Mouse (Mus musculus) limb, embryonic 13.5 days (tissue): ENCODE results near the gene Trim12a. TPM values are rescaled to one million over a fixed set of nuclear protein-coding genes. Genes with fewer than 3 reads are reported as not detected.
A peak's percentile ranks its signal among the peaks of the same experiment; 100 is the strongest.
"Not testable (repeated sequence)": the region's sequence is repeated elsewhere in the genome, so short reads cannot be mapped to it uniquely, and the experiment has no call there.

Experiments
- ATAC-seq: fragments of 200-750 bp; cut with Nextera tagmentation; 2 replicates; pipeline ENCODE4 v1.8.0; 2017; ENCODE audit warnings: low read depth, moderate number of reproducible peaks, moderate TSS enrichment; ENCODE audit not compliant: low FRiP score
- H3K27ac ChIP-seq: fragments of 300-500 bp; sonication (generic); 2 replicates; pipeline ENCODE4 v1.5.1; 2015; ENCODE audit warnings: inconsistent platforms, mild to moderate bottlenecking, moderate library complexity
- H3K27me3 ChIP-seq: fragments of 300-500 bp; sonication (generic); 2 replicates; pipeline ENCODE4 v1.6.1; 2015; ENCODE audit warnings: mild to moderate bottlenecking, inconsistent platforms
- H3K36me3 ChIP-seq: fragments of 300-500 bp; sonication (generic); 2 replicates; pipeline ENCODE4 v1.6.1; 2015; ENCODE audit warnings: inconsistent platforms, mild to moderate bottlenecking, moderate library complexity
- H3K4me1 ChIP-seq: fragments of 300-500 bp; sonication (generic); 2 replicates; pipeline ENCODE4 v1.6.1; 2015; ENCODE audit warnings: inconsistent platforms
- H3K4me2 ChIP-seq: fragments of 300-500 bp; sonication (generic); replicated peaks from 2 replicates; pipeline ENCODE4 v1.6.1; 2015; ENCODE audit warnings: inconsistent platforms, mild to moderate bottlenecking, moderate library complexity
- H3K4me3 ChIP-seq: fragments of 300-500 bp; sonication (generic); 2 replicates; pipeline ENCODE4 v1.5.1; 2015; ENCODE audit warnings: moderate library complexity, mild to moderate bottlenecking, inconsistent platforms
- H3K9ac ChIP-seq: fragments of 300-500 bp; sonication (generic); 2 replicates; pipeline ENCODE4 v1.6.1; 2015; ENCODE audit warnings: mild to moderate bottlenecking, inconsistent platforms
- H3K9me3 ChIP-seq: fragments of 300-500 bp; sonication (generic); 2 replicates; pipeline ENCODE4 v1.6.1; 2016; ENCODE audit warnings: inconsistent platforms
- WGBS: fragments of 180-500 bp; shearing (Covaris S2); methylation state at CpG from one replicate; pipeline ENCODE4 v1.1.7; 2015; 5-methylcytosine and 5-hydroxymethylcytosine counted together
- polyA plus RNA-seq: library from polyadenylated mRNA; unstranded; fragments of >200 nt; fragmentation: Nextera tagmentation; extraction: Ambion mirVana; gene quantifications from 2 replicates; pipeline ENCODE4 v1.2.1, GENCODE M21; 2015

Gene Trim12a
- polyA plus RNA-seq, result 6.1 and 7.1 TPM in 2 replicates

- H3K27ac ChIP-seq, H3K36me3 ChIP-seq, H3K27me3 ChIP-seq, H3K9me3 ChIP-seq, H3K4me1 ChIP-seq: not testable (repeated sequence)
- peak within 1 kb of the TSS; percentile 57 for H3K9ac ChIP-seq
- H3K4me3 ChIP-seq, result peak within 1 kb of the TSS; percentile 46
- WGBS, result 29% methylated on average over 4 of the region's 4 CpGs
- H3K4me2 ChIP-seq, result peak within 1 kb of the TSS; percentile 60
- ATAC-seq, result peak; percentile 92
These were observed at the start of gene Trim12a for GRCm38 (mm10) chr7:104315369-104316080. TSS of gene Trim12a (minus strand) at chr7:104315466.

DNA sequence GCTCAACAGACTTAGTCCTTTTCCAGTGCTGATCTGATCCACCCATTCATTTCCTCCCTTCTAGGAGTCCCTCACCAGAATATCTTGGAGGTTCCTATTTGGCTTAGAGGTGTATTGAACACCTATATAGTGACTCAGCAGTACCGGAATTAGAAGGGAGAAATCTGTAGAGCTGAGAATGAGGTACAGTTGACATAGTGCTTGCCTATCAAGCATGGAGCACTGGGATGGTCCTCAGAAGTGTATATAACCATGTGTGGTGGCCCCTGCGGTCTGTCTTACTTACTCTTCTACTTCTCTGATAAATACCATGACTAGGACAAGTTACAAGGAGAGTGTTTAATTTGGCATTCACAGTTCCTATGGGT, 38.3 kb upstream of the Trim12a start:
- Histone ChIP-seq H3K27me3 (no peaks in the 10 kb centered on the region), H3K36me3 (no peaks in the 10 kb centered on the region), H3K9me3 (no peaks in the 10 kb centered on the region), H3K4me3 (peak overlapping the region; percentile 46), H3K9ac (no peak overlapping the region), H3K27ac (no peak overlapping the region; the same call in 1 of the 2 replicates), H3K4me1 (0 out of 2 replicates have a peak, but pooled peaks cover 3% of the 10 kb centered on the region), H3K4me2 (peak overlapping the region; percentile 66)
- ATAC-seq, result no peak; the same call in 1 of the 2 replicates
- 66% methylated on average over 2 of the region's 2 CpGs for WGBS

- H3K9me3 ChIP-seq, result no peaks in the 10 kb centered on the region
- WGBS, result 5% methylated on average over 13 of the region's 14 CpGs
- H3K9ac ChIP-seq, result peak within 1 kb of the TSS; percentile 56
- H3K4me1 ChIP-seq, result 0 out of 2 replicates have a peak, but pooled peaks cover 3% of the 10 kb centered on the region
- no peaks in the 10 kb centered on the region for H3K36me3 ChIP-seq
- no peaks in the 10 kb centered on the region for H3K27me3 ChIP-seq
- no peak within 1 kb of the TSS; the same call in 1 of the 2 replicates for H3K27ac ChIP-seq
- H3K4me2 ChIP-seq, result peak within 1 kb of the TSS; percentile 66
- peak within 1 kb of the TSS; percentile 46 for H3K4me3 ChIP-seq
- peak; percentile 100 for ATAC-seq
These were observed 37.7 kb upstream of the Trim12a start, which contains the start of gene Trim12c for GRCm38 (mm10) chr7:104352717-104353599. TSS of gene Trim12c (minus strand) at chr7:104353362.

DNA sequence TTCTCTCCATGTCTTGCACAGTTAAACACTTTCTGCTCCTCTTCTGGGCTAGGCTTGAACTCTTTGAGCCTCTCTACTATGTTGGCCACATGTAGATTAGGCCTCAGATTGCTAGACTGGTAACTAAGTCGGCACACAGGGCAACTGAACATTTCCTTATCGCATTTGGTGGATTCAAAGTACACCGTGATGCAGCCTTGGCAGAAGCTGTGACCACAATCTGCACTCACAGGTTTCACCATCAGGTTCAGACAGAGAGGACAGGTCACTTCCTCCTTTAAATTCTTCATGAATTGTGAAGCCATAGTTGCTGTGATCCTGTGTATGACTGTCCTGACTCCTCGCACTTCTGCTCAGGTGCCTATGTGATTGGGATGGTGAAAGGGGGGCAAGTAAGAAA, 32.8 kb upstream of the Trim12a start:
- not testable (repeated sequence) for H3K27ac ChIP-seq, H3K4me1 ChIP-seq, H3K4me2 ChIP-seq, H3K9ac ChIP-seq, H3K9me3 ChIP-seq, H3K27me3 ChIP-seq, ATAC-seq, H3K36me3 ChIP-seq, H3K4me3 ChIP-seq
- 84% methylated on average over 4 of the region's 4 CpGs for WGBS

DNA sequence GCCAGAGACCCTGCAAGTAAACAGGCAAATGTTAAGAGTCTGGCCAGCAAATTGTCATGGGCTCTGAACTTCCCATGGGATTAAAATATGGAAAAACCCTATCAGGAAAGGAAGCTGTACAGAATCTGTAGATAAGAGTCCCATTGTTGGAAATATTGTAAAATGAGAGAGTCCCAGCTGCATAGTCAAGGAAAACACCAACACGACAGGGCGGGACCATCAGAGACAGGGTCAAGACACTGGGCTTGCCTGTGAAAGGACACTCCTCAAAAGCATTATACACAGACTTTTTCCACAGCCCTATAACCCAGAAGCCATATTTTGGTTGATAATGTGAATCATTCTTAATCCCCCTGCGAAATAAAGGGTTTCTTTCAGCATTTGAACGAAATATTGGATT, 25.5 kb upstream of the Trim12a start:
- H3K9me3 ChIP-seq, H3K36me3 ChIP-seq, ATAC-seq, H3K4me1 ChIP-seq, H3K27me3 ChIP-seq, H3K27ac ChIP-seq, H3K4me2 ChIP-seq, H3K9ac ChIP-seq, H3K4me3 ChIP-seq: not testable (repeated sequence)
- 80% methylated on average over 3 of the region's 4 CpGs for WGBS

DNA sequence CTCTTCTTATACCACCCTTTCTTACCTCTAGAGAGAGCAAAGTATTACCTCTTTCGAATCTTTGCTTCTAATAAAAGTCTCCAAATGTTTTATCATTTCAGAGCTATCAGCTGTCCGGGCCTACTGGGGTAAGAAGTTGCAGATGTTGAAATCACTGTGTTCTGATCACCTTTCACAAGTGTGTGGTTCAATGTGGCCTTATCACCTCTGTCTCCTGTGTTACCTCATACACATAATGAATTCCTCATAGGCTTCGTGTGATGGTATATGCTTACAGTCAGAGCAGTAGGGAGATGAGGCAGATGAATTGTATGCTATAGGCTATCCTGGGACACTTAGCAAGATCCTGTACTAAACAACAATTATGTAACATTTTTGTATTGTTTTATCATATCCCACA, 20.3 kb upstream of the Trim12a start:
- not testable (repeated sequence) for H3K4me3 ChIP-seq, H3K4me1 ChIP-seq, H3K36me3 ChIP-seq, H3K9me3 ChIP-seq, ATAC-seq, H3K9ac ChIP-seq, H3K27ac ChIP-seq, H3K4me2 ChIP-seq, H3K27me3 ChIP-seq
- WGBS, result 79% methylated on average over 3 of the region's 3 CpGs

DNA sequence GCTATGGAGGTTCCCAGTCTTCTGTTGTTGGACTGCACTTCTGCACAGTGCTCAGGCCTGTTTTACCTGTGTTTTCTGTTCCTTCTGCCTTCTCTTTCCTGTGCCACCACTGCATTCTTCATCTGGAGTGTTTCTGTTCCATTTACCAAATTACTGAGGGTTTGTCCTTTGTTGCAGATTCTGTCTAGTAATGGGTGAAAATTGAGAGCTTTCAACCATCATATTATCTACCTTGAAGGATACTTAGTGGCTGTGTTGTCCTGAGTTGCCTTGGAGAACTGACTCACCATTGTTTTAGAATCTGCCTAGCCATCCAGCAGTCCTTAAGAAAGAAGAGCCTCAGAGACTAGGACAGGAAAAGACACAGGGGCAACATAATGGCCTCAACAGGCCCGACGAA, 13.9 kb upstream of the Trim12a start, which contains the start of gene Trim34b:
TSS of gene Trim34b (plus strand) at position 301 of the 400 bp plus-strand sequence.
- not testable (repeated sequence) for H3K27ac ChIP-seq, H3K4me3 ChIP-seq, H3K9ac ChIP-seq, H3K9me3 ChIP-seq, H3K4me2 ChIP-seq, H3K36me3 ChIP-seq, ATAC-seq, H3K4me1 ChIP-seq, H3K27me3 ChIP-seq
- 86% methylated on average over 2 of the region's 2 CpGs for WGBS

DNA sequence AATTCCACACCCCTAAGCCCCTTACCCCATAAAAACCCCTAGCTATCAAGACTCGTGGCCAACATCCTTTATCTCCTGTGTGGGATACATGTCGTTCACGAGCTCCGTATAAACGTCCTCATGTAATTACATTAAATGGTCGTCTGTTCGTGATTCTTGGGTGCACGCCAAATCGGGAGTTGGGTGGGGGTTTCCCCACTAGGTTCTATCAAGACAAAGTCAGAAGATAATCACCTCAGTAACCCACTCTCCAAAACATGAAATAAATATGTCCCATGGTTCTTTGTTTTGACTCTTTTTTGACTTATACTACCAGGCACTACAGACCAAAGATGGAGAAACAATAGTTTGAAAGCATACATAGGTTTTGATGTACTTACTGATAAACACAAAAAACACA, 6.8 kb upstream of the Trim12a start:
- 74% methylated on average over 9 of the region's 9 CpGs for WGBS
- no peaks in the 10 kb centered on the region for H3K36me3 ChIP-seq
- no peak overlapping the region for H3K4me3 ChIP-seq
- no peak overlapping the region for H3K9ac ChIP-seq
- no peaks in the 10 kb centered on the region for H3K9me3 ChIP-seq
- H3K27ac ChIP-seq, result no peak overlapping the region
- no peak overlapping the region for H3K4me2 ChIP-seq
- H3K4me1 ChIP-seq, result no peaks in the 10 kb centered on the region
- no peak for ATAC-seq
- H3K27me3 ChIP-seq, result no peaks in the 10 kb centered on the region

DNA sequence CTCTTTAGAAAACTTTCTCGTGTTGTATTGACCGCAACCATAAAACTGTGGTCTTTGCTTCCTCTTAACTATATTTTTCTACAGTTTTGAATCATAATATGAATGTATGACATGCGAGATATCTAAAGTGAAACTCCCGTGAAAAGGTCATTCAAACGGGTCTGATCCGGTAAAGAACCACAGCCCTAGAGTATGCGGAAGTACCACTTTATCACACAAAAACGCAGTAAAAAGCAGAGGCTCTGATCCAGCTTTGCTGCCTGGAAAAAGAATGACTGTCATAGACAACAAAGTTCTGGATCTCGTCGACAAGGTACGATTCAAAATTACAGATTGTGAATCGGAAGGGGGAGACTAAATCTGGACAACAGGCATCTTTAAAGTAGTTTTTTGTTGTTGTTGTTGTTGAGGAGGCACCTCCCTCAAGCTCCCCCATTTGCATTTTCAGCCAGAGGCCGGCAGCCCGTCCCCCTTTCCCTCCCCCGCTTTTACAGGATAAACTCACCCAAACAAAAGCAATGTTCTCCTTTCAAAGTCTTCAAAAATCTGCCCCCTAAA, 391 bp downstream of the Trim12a start:
- H3K4me3 ChIP-seq, result peak overlapping the region; percentile 46
- 11% methylated on average over 15 of the region's 15 CpGs for WGBS
- peak overlapping the region; percentile 60 for H3K4me2 ChIP-seq
- no peaks in the 10 kb centered on the region for H3K27me3 ChIP-seq
- no peaks in the 10 kb centered on the region for H3K36me3 ChIP-seq
- H3K4me1 ChIP-seq, result no peaks in the 10 kb centered on the region
- H3K27ac ChIP-seq, result no peak overlapping the region; the same call in 1 of the 2 replicates
- H3K9me3 ChIP-seq, result no peaks in the 10 kb centered on the region
- 0 out of 2 replicates have a peak, but pooled peaks have one; percentile 59 for ATAC-seq
- peak overlapping the region; percentile 57 for H3K9ac ChIP-seq

DNA sequence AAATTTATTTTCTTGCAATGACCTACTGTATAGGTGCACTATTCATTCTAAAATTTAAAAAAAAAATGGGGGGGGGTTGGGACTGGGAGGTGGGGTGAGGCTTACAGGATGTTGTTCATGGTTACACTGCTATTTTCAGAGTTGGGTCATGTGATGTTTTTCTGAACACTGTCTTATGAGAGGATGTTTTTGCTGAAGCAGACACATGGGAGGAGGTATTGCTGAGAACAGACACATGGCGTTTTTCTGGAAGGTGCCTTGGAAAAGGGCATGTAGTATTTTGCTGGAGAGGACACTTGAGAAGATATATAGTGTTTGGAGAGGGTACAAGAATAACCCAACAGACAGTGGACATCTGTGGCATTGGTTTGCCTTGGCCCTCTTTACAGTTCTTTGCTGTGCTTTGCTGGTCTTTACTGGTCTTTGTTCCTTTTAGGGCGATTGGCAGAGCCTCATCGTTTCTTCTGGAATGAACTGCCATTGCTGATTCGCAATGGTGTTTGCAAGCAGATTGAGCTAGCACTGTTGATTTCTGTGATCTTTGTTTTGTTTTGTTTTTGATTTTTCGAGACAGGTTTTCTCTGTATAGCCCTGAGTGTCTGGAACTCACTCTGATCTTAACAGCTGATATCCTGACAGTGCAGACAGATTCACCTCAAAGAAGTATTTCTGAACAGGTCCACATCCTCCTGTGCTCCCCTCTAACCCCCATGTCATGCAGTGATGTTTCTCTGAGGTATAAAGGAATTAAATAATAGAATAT, 23.4 kb downstream of the Trim12a start:
- Histone ChIP-seq H3K4me1 (no peaks in the 10 kb centered on the region), H3K9ac (no peak overlapping the region), H3K27ac (no peak overlapping the region), H3K4me3 (no peak overlapping the region), H3K4me2 (no peak overlapping the region), H3K36me3 (no peaks in the 10 kb centered on the region), H3K27me3 (no peaks in the 10 kb centered on the region), H3K9me3 (no peaks in the 10 kb centered on the region)
- WGBS, result 85% methylated on average over 5 of the region's 5 CpGs
- ATAC-seq, result no peak

DNA sequence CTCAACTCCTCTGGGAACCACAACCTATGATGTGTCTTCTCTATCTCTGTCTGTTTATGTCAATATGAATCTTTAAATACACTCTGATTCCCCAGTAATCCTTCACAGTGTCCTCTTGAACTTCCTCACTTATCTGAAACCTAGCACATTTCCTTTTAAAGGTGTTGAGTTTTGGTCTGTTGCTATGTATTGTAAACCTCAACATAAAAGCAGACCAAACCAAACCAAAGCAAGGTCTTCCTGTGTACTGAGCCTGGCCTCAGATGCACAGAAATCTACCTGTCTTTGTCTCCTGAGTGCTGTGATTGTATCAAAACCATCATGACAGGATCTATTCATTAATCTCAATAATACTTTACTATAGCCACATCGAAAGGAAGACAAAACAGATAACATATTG, 24.6 kb downstream of the Trim12a start:
- H3K4me2 ChIP-seq, result no peak overlapping the region
- H3K9me3 ChIP-seq, result no peaks in the 10 kb centered on the region
- no peaks in the 10 kb centered on the region for H3K27me3 ChIP-seq
- no peak for ATAC-seq
- H3K9ac ChIP-seq, result no peak overlapping the region
- no peaks in the 10 kb centered on the region for H3K36me3 ChIP-seq
- no peak overlapping the region for H3K4me3 ChIP-seq
- no peaks in the 10 kb centered on the region for H3K4me1 ChIP-seq
- 85% methylated on average over 1 of the region's 1 CpGs for WGBS
- H3K27ac ChIP-seq, result no peak overlapping the region
